Mouse (Mus musculus): ENCODE data around the gene Hnrnpl. TPM values are rescaled to one million over a fixed set of nuclear protein-coding genes. Genes with fewer than 3 reads are reported as not detected.

Gene Hnrnpl
- polyA plus RNA-seq, 1 experiment from 2014 or later = 284 TPM

DNA sequence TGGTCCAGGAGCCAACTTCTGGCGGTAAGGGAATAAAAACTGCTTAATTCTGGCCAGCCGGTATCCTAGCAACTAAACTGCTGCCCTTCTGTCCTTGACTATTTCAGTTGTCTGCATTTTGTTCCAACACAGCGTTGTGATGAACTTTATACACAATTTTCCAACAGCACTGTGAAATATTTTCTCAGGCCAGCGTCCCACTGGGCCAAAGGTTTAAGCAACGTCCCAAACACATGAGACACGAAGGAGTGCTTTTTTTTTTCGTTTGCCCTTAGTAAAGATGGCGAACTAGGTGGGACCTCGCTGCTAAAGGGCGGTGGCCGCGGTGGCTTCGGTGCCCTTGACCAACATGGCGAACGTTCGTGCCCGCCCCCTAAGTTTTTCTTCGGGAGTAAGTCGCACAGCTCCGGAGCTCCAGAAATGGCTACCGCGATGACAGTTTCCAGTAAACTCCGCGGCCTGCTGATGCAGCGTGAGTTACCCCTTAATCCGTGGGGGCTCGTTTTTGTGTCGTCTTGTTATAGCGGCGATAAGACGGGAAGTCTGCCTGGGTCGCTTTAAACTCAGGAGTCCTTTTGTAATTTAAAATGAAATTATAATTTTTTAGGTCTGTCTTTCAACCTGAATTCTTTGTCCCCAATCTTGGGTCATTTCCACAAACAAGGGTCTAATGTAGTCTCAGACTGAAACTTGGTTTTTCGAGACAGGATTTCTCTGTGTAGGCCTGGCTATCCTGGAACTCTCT lies 16.8 kb downstream of the Hnrnpl start, which contains the start of gene Ech1:
TSS of gene Ech1 (plus strand) at position 277 of the 745 bp plus-strand sequence.
- Histone ChIP-seq H3K4me2 (replicated peaks) (peak within 1 kb of the TSS; percentile 67), H3K4me3 (peak within 1 kb of the TSS; percentile 51), H3K4me1 (peaks cover 24% of the 10 kb centered on the region), H3K36me3 (peaks cover 42% of the 10 kb centered on the region), H3K27ac (peak within 1 kb of the TSS; percentile 92), H3K9me3 (no peaks in the 10 kb centered on the region), H3K9ac (peak within 1 kb of the TSS; percentile 75), H3K27me3 (no peaks in the 10 kb centered on the region)
- 3% methylated on average over 33 of the region's 33 CpGs for WGBS
- peak; percentile 85 for ATAC-seq (ENCODE audit: low FRiP score, low read depth)

GRCm38 (mm10) chr7:28825686-28826401 lies 17.5 kb downstream of the Hnrnpl start:
- H3K4me2 ChIP-seq (replicated peaks) = peak overlapping the region; percentile 67
- H3K36me3 ChIP-seq = peaks cover 42% of the 10 kb centered on the region
- WGBS = 58% methylated on average over 11 of the region's 11 CpGs
- peak overlapping the region; percentile 75 for H3K9ac ChIP-seq
- H3K27ac ChIP-seq = peak overlapping the region; percentile 92
- H3K27me3 ChIP-seq = no peaks in the 10 kb centered on the region
- H3K4me1 ChIP-seq = peaks cover 22% of the 10 kb centered on the region
- no peaks in the 10 kb centered on the region for H3K9me3 ChIP-seq
- ATAC-seq (ENCODE audit: low FRiP score, low read depth) = no peak
- peak overlapping the region; percentile 51 for H3K4me3 ChIP-seq

DNA sequence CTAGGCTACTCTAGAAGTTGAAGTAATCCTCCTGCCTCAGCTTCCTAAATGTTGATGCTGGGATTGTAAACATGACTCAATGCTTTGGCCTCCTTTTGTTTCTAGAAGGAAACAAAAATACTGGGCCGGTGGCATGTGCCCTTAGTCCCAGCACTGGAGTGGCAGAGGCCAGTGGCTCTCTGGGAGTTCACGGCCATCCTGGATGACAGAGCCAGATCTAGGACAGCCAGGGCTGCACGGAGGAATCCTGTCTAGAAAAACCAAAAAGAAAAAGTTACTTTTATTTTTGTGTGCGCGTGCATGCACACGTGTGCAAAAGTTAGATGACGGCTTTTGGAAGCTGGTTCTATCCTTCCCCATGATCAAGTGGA lies 18.0 kb downstream of the Hnrnpl start:
- H3K36me3 ChIP-seq = peaks cover 42% of the 10 kb centered on the region
- 91% methylated on average over 7 of the region's 7 CpGs for WGBS
- H3K4me1 ChIP-seq = peaks cover 22% of the 10 kb centered on the region
- no peak overlapping the region for H3K27ac ChIP-seq
- no peak for ATAC-seq (ENCODE audit: low FRiP score, low read depth)
- no peaks in the 10 kb centered on the region for H3K27me3 ChIP-seq
- H3K9me3 ChIP-seq = no peaks in the 10 kb centered on the region
- H3K4me3 ChIP-seq = 0 out of 2 replicates have a peak overlapping the region, but pooled peaks have one; percentile 51
- H3K4me2 ChIP-seq (replicated peaks) = peak overlapping the region; percentile 67
- peak overlapping the region; percentile 75; the same call in 1 of the 2 replicates for H3K9ac ChIP-seq

- ATAC-seq (ENCODE audit: low FRiP score, low read depth) = no peak
- 50% methylated on average over 3 of the region's 3 CpGs for WGBS
- H3K4me3 ChIP-seq = no peak overlapping the region
- H3K4me1 ChIP-seq = peaks cover 22% of the 10 kb centered on the region
- H3K36me3 ChIP-seq = peaks cover 42% of the 10 kb centered on the region
- H3K4me2 ChIP-seq (replicated peaks) = no peak overlapping the region
- no peak overlapping the region for H3K27ac ChIP-seq
- no peak overlapping the region for H3K9ac ChIP-seq
- no peaks in the 10 kb centered on the region for H3K9me3 ChIP-seq
- H3K27me3 ChIP-seq = no peaks in the 10 kb centered on the region
Measured at GRCm38 (mm10) chr7:28827338-28827737, 19.0 kb downstream of the Hnrnpl start.

- 91% methylated on average over 8 of the region's 8 CpGs for WGBS
- H3K4me2 ChIP-seq (replicated peaks) = no peak overlapping the region
Measured at GRCm38 (mm10) chr7:28829821-28830220, 21.5 kb downstream of the Hnrnpl start.

GRCm38 (mm10) chr7:28830981-28831380 lies 22.6 kb downstream of the Hnrnpl start:
- Histone ChIP-seq H3K9ac (no peak overlapping the region), H3K27ac (no peak overlapping the region), H3K4me2 (replicated peaks) (no peak overlapping the region), H3K27me3 (no peaks in the 10 kb centered on the region), H3K4me3 (no peak overlapping the region), H3K9me3 (no peaks in the 10 kb centered on the region), H3K36me3 (peaks cover 34% of the 10 kb centered on the region), H3K4me1 (peaks cover 5% of the 10 kb centered on the region)
- ATAC-seq (ENCODE audit: low FRiP score, low read depth) = no peak
- WGBS = 95% methylated on average over 5 of the region's 5 CpGs

More at GRCm38 (mm10) chr7:28829821-28830220, 21.5 kb downstream of the Hnrnpl start:
- no peaks in the 10 kb centered on the region for H3K9me3 ChIP-seq
- no peak overlapping the region for H3K9ac ChIP-seq
- ATAC-seq (ENCODE audit: low FRiP score, low read depth) = no peak
- no peak overlapping the region for H3K4me3 ChIP-seq
- no peak overlapping the region for H3K27ac ChIP-seq
- peaks cover 10% of the 10 kb centered on the region for H3K4me1 ChIP-seq
- no peaks in the 10 kb centered on the region for H3K27me3 ChIP-seq
- H3K36me3 ChIP-seq = peaks cover 34% of the 10 kb centered on the region

- Histone ChIP-seq H3K27me3 (no peaks in the 10 kb centered on the region), H3K4me3 (no peak overlapping the region), H3K4me1 (no peaks in the 10 kb centered on the region), H3K27ac (no peak overlapping the region), H3K36me3 (peaks cover 34% of the 10 kb centered on the region), H3K9me3 (no peaks in the 10 kb centered on the region), H3K4me2 (replicated peaks) (no peak overlapping the region), H3K9ac (no peak overlapping the region)
- ATAC-seq (ENCODE audit: low FRiP score, low read depth) = no peak
- 92% methylated on average over 17 of the region's 17 CpGs for WGBS
Measured at GRCm38 (mm10) chr7:28831411-28832125, 23.2 kb downstream of the Hnrnpl start.

DNA sequence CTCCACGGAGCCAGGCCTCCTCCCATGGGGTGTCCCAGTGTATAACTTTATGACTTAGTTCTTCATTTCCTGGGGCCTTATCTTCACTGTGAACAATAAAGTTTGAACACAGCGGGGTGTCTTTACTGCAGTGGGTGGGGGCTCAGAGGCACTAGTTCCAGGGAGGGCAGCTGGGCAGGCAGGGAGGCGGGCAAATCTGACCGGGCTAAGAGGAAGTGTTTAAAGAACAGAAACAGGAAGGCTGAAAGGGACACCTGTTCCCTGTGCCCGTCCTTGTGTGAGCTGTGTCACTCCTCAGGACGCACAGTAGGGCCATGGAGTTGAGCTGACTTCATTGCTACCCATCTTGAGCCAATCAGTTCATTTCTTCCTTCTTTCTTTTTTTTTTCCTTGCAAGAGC lies 23.8 kb downstream of the Hnrnpl start:
- Histone ChIP-seq H3K36me3 (peaks cover 34% of the 10 kb centered on the region), H3K9me3 (no peaks in the 10 kb centered on the region), H3K4me2 (replicated peaks) (no peak overlapping the region), H3K9ac (no peak overlapping the region), H3K4me1 (no peaks in the 10 kb centered on the region), H3K27ac (no peak overlapping the region), H3K27me3 (no peaks in the 10 kb centered on the region), H3K4me3 (no peak overlapping the region)
- ATAC-seq (ENCODE audit: low FRiP score, low read depth) = no peak
- WGBS = 67% methylated on average over 6 of the region's 6 CpGs

GRCm38 (mm10) chr7:28833723-28834347 lies 25.5 kb downstream of the Hnrnpl start, which contains the start of gene Lgals4:
Lgals4 (plus strand) TSS chr7:28833854.
- no peak for ATAC-seq (ENCODE audit: low FRiP score, low read depth)
- H3K4me1 ChIP-seq = no peaks in the 10 kb centered on the region
- peaks cover 34% of the 10 kb centered on the region for H3K36me3 ChIP-seq
- no peak within 1 kb of the TSS for H3K9ac ChIP-seq
- H3K4me3 ChIP-seq = no peak within 1 kb of the TSS
- no peak within 1 kb of the TSS for H3K4me2 ChIP-seq (replicated peaks)
- WGBS = 85% methylated on average over 6 of the region's 6 CpGs
- H3K27ac ChIP-seq = no peak within 1 kb of the TSS
- H3K9me3 ChIP-seq = no peaks in the 10 kb centered on the region
- no peaks in the 10 kb centered on the region for H3K27me3 ChIP-seq

- WGBS = 85% methylated on average over 5 of the region's 5 CpGs
- peaks cover 7% of the 10 kb centered on the region for H3K36me3 ChIP-seq
- no peak for ATAC-seq (ENCODE audit: low FRiP score, low read depth)
Measured at GRCm38 (mm10) chr7:28836936-28837335, 28.6 kb downstream of the Hnrnpl start.

GRCm38 (mm10) chr7:28838331-28838730 lies 30.0 kb downstream of the Hnrnpl start:
- WGBS = 65% methylated on average over 9 of the region's 9 CpGs
- no peaks in the 10 kb centered on the region for H3K27me3 ChIP-seq
- H3K4me1 ChIP-seq = no peaks in the 10 kb centered on the region
- ATAC-seq (ENCODE audit: low FRiP score, low read depth) = no peak
- no peak overlapping the region for H3K4me3 ChIP-seq
- no peak overlapping the region for H3K4me2 ChIP-seq (replicated peaks)
- H3K9me3 ChIP-seq = no peaks in the 10 kb centered on the region
- no peak overlapping the region for H3K9ac ChIP-seq
- no peaks in the 10 kb centered on the region for H3K36me3 ChIP-seq
- no peak overlapping the region for H3K27ac ChIP-seq

More at GRCm38 (mm10) chr7:28836936-28837335, 28.6 kb downstream of the Hnrnpl start:
- no peak overlapping the region for H3K27ac ChIP-seq
- no peaks in the 10 kb centered on the region for H3K4me1 ChIP-seq
- no peak overlapping the region for H3K4me3 ChIP-seq
- H3K27me3 ChIP-seq = no peaks in the 10 kb centered on the region
- H3K9ac ChIP-seq = no peak overlapping the region
- H3K4me2 ChIP-seq (replicated peaks) = no peak overlapping the region
- no peaks in the 10 kb centered on the region for H3K9me3 ChIP-seq

All from limb, embryonic 13.5 days (tissue).